Mouse (Mus musculus) cortical plate, adult 2 months (tissue): Measurements from ENCODE around the gene Zc3h7b.

ENCODE experiments used
- CTCF ChIP-seq: fragments of 200-500 bp; IDR thresholded peaks from 2 replicates; pipeline ENCODE4 v1.5.1; 2011; ENCODE audit warnings: mild to moderate bottlenecking, control low read depth, low read length; ENCODE audit not compliant: insufficient read depth; ENCODE audit errors: extremely low read depth
- POLR2A ChIP-seq: fragments of 200-500 bp; IDR thresholded peaks from 2 replicates; pipeline ENCODE4 v1.6.1; 2011; ENCODE audit warnings: mild to moderate bottlenecking, low read length, control low read depth; ENCODE audit not compliant: insufficient read depth; ENCODE audit errors: extremely low read depth

DNA sequence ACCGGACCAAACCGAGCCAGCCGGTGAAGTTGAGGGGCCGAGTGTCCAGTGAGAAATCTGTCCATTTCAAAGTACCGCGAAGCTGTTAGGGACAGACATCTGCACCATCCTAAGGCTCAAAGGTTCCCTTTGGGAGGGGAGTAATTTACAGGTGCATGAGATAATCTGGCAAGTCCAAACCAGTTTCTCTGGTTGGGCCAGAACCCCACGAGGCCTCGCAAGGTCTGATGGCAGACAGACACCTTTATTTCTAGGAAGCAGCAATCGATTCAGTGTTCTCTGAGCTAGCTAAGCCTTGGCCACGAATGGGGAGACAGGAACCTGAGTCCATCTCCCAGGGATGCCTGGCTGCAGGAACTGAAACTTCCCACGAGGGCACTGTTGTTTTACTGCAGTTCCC, 21.2 kb upstream of the Zc3h7b start:
- TF ChIP-seq POLR2A = no peak
- TF ChIP-seq CTCF = no peak
